Mouse (Mus musculus) C2C12 (cell line): Measurements from ENCODE around the gene Zfp217. TPM values are rescaled to one million over a fixed set of nuclear protein-coding genes. Genes with fewer than 3 reads are reported as not detected.

ENCODE experiments used
- H3K27me3 ChIP-seq: one replicate; pipeline ENCODE4 v1.6.1; 2011; ENCODE audit not compliant: control insufficient read depth, insufficient read depth, insufficient read length
- H3K36me3 ChIP-seq: one replicate; pipeline ENCODE4 v1.6.1; 2011; ENCODE audit not compliant: control insufficient read depth, insufficient read depth
- H3K4me3 ChIP-seq: one replicate; pipeline ENCODE4 v1.5.1; 2011; ENCODE audit warnings: mild to moderate bottlenecking, control low read depth; ENCODE audit not compliant: poor library complexity, insufficient read depth, severe bottlenecking
- H3K79me2 ChIP-seq: one replicate; pipeline ENCODE4 v1.6.1; 2011; ENCODE audit not compliant: control insufficient read depth, insufficient read depth
- H3K79me3 ChIP-seq: one replicate; pipeline ENCODE4 v1.6.1; 2011; ENCODE audit warnings: low read depth, control low read depth
- H3ac ChIP-seq: one replicate; pipeline ENCODE3; 2011; ENCODE audit warnings: low read depth; ENCODE audit not compliant: control insufficient read depth, insufficient read length
- CEBPB ChIP-seq: IDR thresholded peaks from one replicate; pipeline ENCODE4 v1.6.1; 2011; ENCODE audit warnings: low read depth, mild to moderate bottlenecking, control low read depth, moderate library complexity
- CTCF ChIP-seq: IDR thresholded peaks from one replicate; pipeline ENCODE4 v1.5.1; 2011; ENCODE audit not compliant: control insufficient read depth, insufficient read depth, insufficient read length
- FOSL1 ChIP-seq: IDR thresholded peaks from one replicate; pipeline ENCODE4 v1.8.0; 2011; ENCODE audit warnings: mild to moderate bottlenecking, low read length; ENCODE audit not compliant: poor library complexity, insufficient read depth, severe bottlenecking
- MAX ChIP-seq: IDR thresholded peaks from one replicate; pipeline ENCODE4 v1.6.1; 2011; ENCODE audit warnings: mild to moderate bottlenecking, control low read depth
- MYOD1 ChIP-seq: IDR thresholded peaks from one replicate; pipeline ENCODE4 v1.6.1; 2011; ENCODE audit warnings: low read depth; ENCODE audit not compliant: control insufficient read depth, insufficient read length
- MYOG ChIP-seq: IDR thresholded peaks from one replicate; pipeline ENCODE4 v1.6.1; 2011; ENCODE audit not compliant: control insufficient read depth, insufficient read length; ENCODE audit errors: extremely low read depth
- USF1 ChIP-seq: IDR thresholded peaks from one replicate; pipeline ENCODE4 v1.6.1; 2011; ENCODE audit warnings: low read depth, mild to moderate bottlenecking, control low read depth, moderate library complexity
- polyA plus RNA-seq: library from polyadenylated mRNA; unstranded; fragments of >200 nt; fragmentation: generic; extraction: Trizol; gene quantifications from one replicate; pipeline ENCODE4 v1.2.1, GENCODE M21; 2012; ENCODE audit warnings: missing spikeins

The Zfp217 gene
- polyA plus RNA-seq, 1 experiment, result 4.2 TPM

DNA sequence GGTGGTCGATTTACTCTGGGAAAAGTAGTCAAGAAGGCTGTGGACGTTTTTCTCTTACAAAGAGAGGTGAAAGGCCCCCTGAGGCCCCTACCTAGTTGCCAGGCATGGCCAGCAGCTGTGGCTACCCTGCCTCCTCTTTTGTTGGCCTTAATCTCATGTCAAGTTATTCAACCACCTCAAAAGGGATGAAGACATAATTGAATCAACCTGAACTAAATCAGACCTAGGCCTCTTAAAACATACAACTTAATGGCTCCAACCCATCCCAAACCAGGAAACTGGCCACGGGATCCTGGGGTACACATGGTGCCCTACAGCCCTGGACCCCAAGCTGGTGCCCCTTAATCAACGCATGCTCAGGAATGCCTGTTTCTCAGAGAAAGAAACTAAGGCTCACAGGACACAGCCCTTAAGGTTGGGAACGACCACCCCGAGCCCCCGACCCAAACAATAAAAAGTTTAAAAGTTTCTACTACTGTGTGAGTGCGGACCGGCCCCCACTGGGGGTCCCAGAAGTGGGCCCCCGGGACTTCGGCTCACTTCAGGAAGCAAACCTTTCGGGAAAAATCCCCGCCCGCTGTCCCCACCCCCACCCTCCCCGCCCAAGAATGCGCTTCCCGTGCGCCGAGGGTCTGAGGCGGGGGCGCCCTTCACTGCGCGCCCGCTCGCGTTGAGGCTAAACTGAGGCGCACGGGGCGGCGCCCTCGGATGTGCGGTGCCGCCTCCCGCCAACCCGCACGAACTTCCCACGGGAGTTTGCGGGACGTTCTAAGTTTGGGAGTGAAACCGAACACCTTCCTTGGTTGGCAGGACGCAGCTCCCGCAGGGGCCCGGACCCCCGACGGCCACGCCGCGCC, 17.8 kb downstream of the Zfp217 start:
- TF ChIP-seq FOSL1 (no peak), CEBPB (no peak), MAX (no peak), USF1 (no peak), MYOG (no peak), CTCF (no peak), MYOD1 (no peak)
- H3ac ChIP-seq, result peak overlapping the region; percentile 99

DNA sequence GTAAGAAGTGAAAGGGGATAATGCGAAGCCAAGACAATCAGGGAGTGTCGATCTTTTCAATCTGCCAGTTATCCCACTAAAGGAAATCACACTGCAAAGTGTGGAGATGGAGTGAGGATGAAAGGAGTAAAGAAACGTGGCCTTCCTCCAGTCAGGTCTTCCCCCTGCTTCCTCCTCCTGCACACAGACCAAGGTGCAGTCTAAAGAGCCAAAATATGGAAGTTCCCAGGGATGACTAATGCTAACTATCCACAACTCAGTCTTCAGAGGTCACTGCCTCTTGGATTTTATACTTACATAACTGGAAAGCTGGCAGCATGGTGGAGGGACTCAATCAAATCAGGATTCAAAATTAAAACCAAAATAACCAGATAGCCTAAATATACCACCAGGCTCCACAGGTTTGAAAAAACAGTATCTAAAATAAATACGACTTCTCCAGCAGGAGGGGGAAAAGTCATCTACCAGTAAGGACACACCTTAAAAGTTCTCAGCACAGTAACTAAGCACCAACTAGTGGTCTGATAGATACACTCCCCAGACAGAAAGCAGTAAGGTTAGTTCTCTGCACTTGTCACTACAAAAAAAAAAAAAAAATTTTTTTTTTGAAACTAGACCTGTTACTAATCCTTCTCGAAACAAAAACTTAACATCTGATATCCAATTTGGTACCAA, 18.5 kb downstream of the Zfp217 start:
- H3K4me3 ChIP-seq, result peak overlapping the region; percentile 86
- H3K79me3 ChIP-seq, result peaks cover 35% of the 10 kb centered on the region
- TF ChIP-seq CTCF, result no peak
- no peaks in the 10 kb centered on the region for H3K27me3 ChIP-seq
- peaks cover 4% of the 10 kb centered on the region for H3K36me3 ChIP-seq
- H3ac ChIP-seq, result no peak overlapping the region
- peaks cover 61% of the 10 kb centered on the region for H3K79me2 ChIP-seq

More for the DNA sequence above, 17.8 kb downstream of the Zfp217 start:
- Histone ChIP-seq H3K4me3 (peak overlapping the region; percentile 86), H3K79me2 (peaks cover 54% of the 10 kb centered on the region), H3K27me3 (no peaks in the 10 kb centered on the region), H3K36me3 (peaks cover 4% of the 10 kb centered on the region), H3K79me3 (peaks cover 32% of the 10 kb centered on the region)

DNA sequence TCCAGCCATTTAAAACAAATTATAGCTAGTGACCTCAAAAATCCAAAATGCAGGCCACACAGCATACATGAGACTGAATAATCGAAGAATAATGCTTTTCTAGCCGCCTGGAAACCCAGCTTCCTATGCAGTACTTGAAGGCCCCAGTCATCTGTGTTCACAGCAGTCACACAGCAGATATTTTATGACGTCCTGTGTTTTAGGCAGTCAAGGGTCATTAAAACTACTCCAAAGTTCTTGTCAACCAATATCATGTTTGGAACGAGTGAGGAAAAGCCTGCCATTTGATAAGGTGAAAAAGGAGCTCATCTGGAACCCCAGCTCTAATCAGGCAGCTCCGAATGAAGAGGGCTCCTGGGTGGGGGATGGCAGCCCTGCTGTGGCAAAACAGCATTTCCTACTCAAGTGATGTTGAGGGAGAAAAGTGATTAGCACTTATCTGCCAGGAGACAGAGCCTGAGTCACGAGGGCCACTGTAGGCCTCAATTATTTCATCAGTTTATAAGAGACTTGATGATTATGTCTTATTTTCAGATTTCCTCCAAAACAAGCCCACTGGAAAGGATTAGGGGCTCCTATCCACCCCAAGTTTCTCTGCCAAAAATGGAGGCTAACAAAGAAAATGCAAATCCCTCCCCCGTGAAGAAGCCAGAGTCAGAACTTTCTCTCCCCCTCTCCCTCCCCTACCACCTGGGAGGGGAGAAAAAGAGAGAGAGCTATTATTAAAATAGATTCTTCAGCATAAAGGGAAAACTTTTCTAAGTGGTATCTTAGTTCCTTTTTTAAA, 19.2 kb downstream of the Zfp217 start:
- no peak for TF ChIP-seq USF1
- no peak for TF ChIP-seq CTCF
- no peak for TF ChIP-seq MYOG
- TF ChIP-seq MYOD1, result no peak
- TF ChIP-seq CEBPB, result no peak
- no peak for TF ChIP-seq FOSL1
- TF ChIP-seq MAX, result no peak
- H3K4me3 ChIP-seq, result no peak overlapping the region

DNA sequence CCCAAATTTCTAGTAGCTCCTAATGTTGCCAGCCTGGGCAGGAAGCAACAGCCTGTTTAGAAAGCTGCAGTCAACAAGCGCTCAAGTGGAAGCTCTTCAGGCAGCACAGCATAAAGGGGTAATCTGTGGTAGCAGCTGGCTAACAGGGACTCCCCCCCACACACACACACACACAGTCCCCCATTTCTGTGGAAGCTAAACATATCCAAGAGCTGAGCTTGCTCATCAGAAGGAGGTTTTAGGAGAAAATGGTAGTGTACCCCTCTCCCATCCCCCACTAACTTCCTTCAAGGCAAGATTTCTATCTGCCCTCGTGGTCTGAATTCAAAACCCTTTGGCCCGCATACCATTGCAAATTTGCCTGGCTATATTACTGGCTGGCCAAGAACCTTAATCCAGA, 20.4 kb downstream of the Zfp217 start:
- Histone ChIP-seq H3K36me3 (peaks cover 7% of the 10 kb centered on the region), H3K27me3 (no peaks in the 10 kb centered on the region), H3K4me3 (no peak overlapping the region), H3K79me2 (peaks cover 65% of the 10 kb centered on the region), H3K79me3 (peaks cover 38% of the 10 kb centered on the region), H3ac (no peak overlapping the region)
- no peak for TF ChIP-seq MYOG
- TF ChIP-seq MAX, result no peak
- TF ChIP-seq FOSL1, result no peak

More for the DNA sequence above, 19.2 kb downstream of the Zfp217 start:
- no peaks in the 10 kb centered on the region for H3K27me3 ChIP-seq
- no peak overlapping the region for H3ac ChIP-seq
- H3K36me3 ChIP-seq, result peaks cover 4% of the 10 kb centered on the region
- peaks cover 65% of the 10 kb centered on the region for H3K79me2 ChIP-seq
- peaks cover 36% of the 10 kb centered on the region for H3K79me3 ChIP-seq

DNA sequence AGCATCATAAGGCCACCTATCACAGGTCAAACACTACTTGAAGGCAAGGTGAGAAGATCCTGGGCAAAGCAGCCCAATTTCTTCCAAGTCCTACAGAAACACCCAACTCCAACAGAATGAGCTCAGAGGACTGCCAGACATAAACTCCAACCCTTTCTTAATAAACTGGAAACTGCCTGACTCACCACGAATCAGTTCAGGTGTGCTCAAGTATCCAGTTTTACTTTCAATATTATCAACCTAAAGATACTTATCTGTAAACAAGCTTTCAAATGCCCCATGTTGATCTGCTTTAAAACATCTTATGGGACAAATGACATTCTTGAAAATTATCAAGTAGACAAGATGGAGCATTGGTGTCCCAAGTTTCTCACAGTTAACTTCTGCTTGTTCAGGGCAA, 21.6 kb downstream of the Zfp217 start:
- TF ChIP-seq CTCF (no peak), MYOD1 (no peak), FOSL1 (no peak), CEBPB (no peak), MYOG (no peak), MAX (no peak), USF1 (no peak)
- Histone ChIP-seq H3ac (no peak overlapping the region), H3K79me3 (peaks cover 39% of the 10 kb centered on the region), H3K4me3 (no peak overlapping the region), H3K27me3 (no peaks in the 10 kb centered on the region), H3K79me2 (peaks cover 73% of the 10 kb centered on the region), H3K36me3 (peaks cover 8% of the 10 kb centered on the region)
